Mouse (Mus musculus) c-Kit-negative CD71-positive TER-119-positive erythroid progenitor cells, embryonic 14.5 days (primary cell): ENCODE measurements around the gene Hist2h2aa2.
"Not testable (repeated sequence)": the region's sequence is repeated elsewhere in the genome, so short reads cannot be mapped to it uniquely, and the experiment has no call there.

Experiments used
- DNase-seq: peaks from one replicate; pipeline ENCODE4 v3.0.0-alpha.2; 2013; ENCODE audit warnings: low read depth, low spot score

Gene Hist2h2aa2

GRCm38 (mm10) chr3:96262216-96262875 is 22.3 kb upstream of the Hist2h2aa2 start:
- peak; percentile 79 for DNase-seq

- no peak for DNase-seq
Measured at GRCm38 (mm10) chr3:96261623-96262022, 21.5 kb upstream of the Hist2h2aa2 start.

- no peak for DNase-seq
Measured at GRCm38 (mm10) chr3:96260220-96260619, 20.1 kb upstream of the Hist2h2aa2 start.

- no peak for DNase-seq
Measured at GRCm38 (mm10) chr3:96257190-96257589, 17.1 kb upstream of the Hist2h2aa2 start.

GRCm38 (mm10) chr3:96255926-96256593 is 16.0 kb upstream of the Hist2h2aa2 start:
- no peak for DNase-seq

GRCm38 (mm10) chr3:96254683-96255355 is 14.7 kb upstream of the Hist2h2aa2 start:
- no peak for DNase-seq

GRCm38 (mm10) chr3:96251787-96252186 is 11.7 kb upstream of the Hist2h2aa2 start:
- no peak for DNase-seq

- DNase-seq = no peak
Measured at GRCm38 (mm10) chr3:96250890-96251289, 10.8 kb upstream of the Hist2h2aa2 start.

GRCm38 (mm10) chr3:96249034-96249345 is 8.9 kb upstream of the Hist2h2aa2 start:
- no peak for DNase-seq

GRCm38 (mm10) chr3:96248141-96249033 is 8.3 kb upstream of the Hist2h2aa2 start:
- no peak for DNase-seq

GRCm38 (mm10) chr3:96247356-96248140 is 7.5 kb upstream of the Hist2h2aa2 start:
- no peak for DNase-seq

- DNase-seq = not testable (repeated sequence)
Measured at GRCm38 (mm10) chr3:96246427-96246856, 6.4 kb upstream of the Hist2h2aa2 start, which contains the start of gene Hist2h3c1. Hist2h3c1 (plus strand) TSS chr3:96246685.

- DNase-seq = not testable (repeated sequence)
Measured at GRCm38 (mm10) chr3:96246018-96246417, 5.9 kb upstream of the Hist2h2aa2 start.

- DNase-seq = peak; percentile 62
Measured at GRCm38 (mm10) chr3:96245003-96245886, 5.2 kb upstream of the Hist2h2aa2 start, which contains the start of gene Hist2h2aa1. Hist2h2aa1 (plus strand) TSS chr3:96245497.

- DNase-seq = no peak
Measured at GRCm38 (mm10) chr3:96243921-96244572, 4.0 kb upstream of the Hist2h2aa2 start.

GRCm38 (mm10) chr3:96240799-96241197 is 722 bp upstream of the Hist2h2aa2 start:
- DNase-seq = no peak

GRCm38 (mm10) chr3:96238954-96239793 is 902 bp downstream of the Hist2h2aa2 start, which contains the start of gene Hist2h3c2:
Hist2h3c2 (minus strand) TSS chr3:96239127.
- not testable (repeated sequence) for DNase-seq

- DNase-seq = peak; percentile 67
Measured at GRCm38 (mm10) chr3:96237904-96238511, 2.1 kb downstream of the Hist2h2aa2 start.
